Mouse (Mus musculus): ENCODE results near the gene Actr2. TPM values are rescaled to one million over a fixed set of nuclear protein-coding genes. Genes with fewer than 3 reads are reported as not detected.
A peak's percentile ranks its signal among the peaks of the same experiment; 100 is the strongest.
"Not testable (repeated sequence)": the region's sequence is repeated elsewhere in the genome, so short reads cannot be mapped to it uniquely, and the experiment has no call there.

The Actr2 gene
- polyA plus RNA-seq, 1 experiment from 2014 or later: 54.7 TPM

DNA sequence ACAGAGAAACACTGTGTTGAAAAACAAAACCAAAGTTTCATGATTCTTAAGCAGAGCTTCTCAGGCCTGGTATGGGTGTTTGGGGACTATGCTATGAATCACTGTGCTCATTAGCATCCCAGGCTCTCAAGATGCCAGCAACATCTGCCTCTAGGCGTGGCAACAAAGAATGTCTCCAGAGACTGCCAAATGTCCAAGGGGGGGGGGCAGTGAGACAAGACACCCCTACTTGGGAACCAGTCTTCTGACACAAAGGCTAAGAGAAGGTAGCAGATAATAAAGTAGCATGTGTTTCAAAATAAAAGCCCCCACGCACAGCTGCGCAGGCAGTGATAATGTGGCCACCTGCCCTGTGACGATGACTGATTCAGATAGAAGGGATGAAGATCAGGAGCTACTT lies 69.5 kb downstream of the Actr2 start:
- H3K4me1 ChIP-seq (replicated peaks): peaks cover 20% of the 10 kb centered on the region
- no peak overlapping the region for H3K4me2 ChIP-seq
- no peak overlapping the region for H3K9ac ChIP-seq
- 36% methylated on average over 4 of the region's 4 CpGs for WGBS (ENCODE audit: insufficient replicate concordance)
- no peaks in the 10 kb centered on the region for H3K27me3 ChIP-seq
- peak; percentile 47 for ATAC-seq (ENCODE audit: insufficient read depth)
- H3K27ac ChIP-seq (replicated peaks): no peak overlapping the region
- no peaks in the 10 kb centered on the region for H3K9me3 ChIP-seq (replicated peaks)
- H3K4me3 ChIP-seq (replicated peaks): no peak overlapping the region
- no peaks in the 10 kb centered on the region for H3K36me3 ChIP-seq (replicated peaks)

DNA sequence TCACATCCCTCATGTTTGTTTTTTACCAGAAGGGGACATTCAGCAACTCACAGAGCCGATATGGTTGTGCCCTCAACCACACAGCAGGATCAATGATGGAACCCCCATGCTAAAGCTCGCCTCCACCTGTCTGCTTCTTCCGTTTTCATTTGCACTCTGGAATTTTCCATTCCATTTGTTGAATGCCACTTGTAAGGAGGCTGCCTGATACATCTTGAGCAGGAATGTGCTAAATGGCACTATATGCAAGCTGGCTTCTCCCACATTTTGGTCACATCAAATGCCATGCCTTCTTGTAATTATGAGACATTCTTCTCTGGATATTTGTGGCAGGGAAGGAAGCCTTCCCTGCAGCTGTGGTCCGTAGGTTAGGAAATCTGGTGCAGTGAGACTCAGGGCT lies 70.6 kb downstream of the Actr2 start:
- 63% methylated on average over 4 of the region's 4 CpGs for WGBS (ENCODE audit: insufficient replicate concordance)
- H3K36me3 ChIP-seq (replicated peaks): no peaks in the 10 kb centered on the region
- no peaks in the 10 kb centered on the region for H3K27me3 ChIP-seq
- no peak for ATAC-seq (ENCODE audit: insufficient read depth)
- no peak overlapping the region for H3K4me3 ChIP-seq (replicated peaks)
- H3K4me2 ChIP-seq: no peak overlapping the region
- no peak overlapping the region for H3K9ac ChIP-seq
- H3K27ac ChIP-seq (replicated peaks): no peak overlapping the region
- peaks cover 20% of the 10 kb centered on the region for H3K4me1 ChIP-seq (replicated peaks)
- H3K9me3 ChIP-seq (replicated peaks): no peaks in the 10 kb centered on the region

DNA sequence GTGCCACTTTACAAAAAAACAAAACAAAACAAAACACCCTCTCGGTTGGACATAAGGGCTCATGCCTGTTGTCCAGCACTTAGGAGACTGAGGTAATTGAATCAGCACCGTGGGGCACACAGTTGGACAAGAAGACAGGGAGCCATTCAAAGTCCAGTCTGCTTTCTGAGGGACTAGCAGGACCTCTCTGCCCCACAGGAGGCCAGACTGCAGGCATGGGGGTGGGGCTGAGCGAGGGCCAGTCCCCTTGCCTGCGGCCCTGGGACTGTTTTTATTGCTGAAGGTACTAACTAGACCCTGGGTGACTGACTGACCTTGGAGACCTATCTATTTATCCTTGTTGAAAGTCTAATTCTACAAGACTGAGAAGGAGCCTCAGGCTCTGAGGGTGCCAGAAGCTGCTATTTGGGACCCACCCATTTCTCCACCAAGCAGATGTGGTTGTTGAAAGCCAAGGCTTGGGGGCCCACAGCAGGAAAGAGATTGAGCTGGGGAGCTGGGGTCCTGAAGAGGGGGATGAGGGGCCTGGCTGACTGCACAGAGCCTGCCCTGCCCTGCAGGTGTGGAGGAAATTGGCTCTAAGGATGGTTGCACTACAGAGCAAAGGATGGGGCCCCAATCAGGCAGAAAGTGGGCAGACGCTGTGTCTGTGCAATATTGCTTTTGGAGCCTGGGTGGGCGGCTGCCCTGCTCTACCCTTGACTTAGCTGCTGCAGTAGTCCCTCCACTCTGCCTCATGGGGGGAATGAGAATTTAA lies 71.4 kb downstream of the Actr2 start:
- 34% methylated on average over 6 of the region's 6 CpGs for WGBS (ENCODE audit: insufficient replicate concordance)
- ATAC-seq (ENCODE audit: insufficient read depth): no peak
- no peaks in the 10 kb centered on the region for H3K27me3 ChIP-seq
- no peak overlapping the region for H3K4me2 ChIP-seq
- H3K36me3 ChIP-seq (replicated peaks): no peaks in the 10 kb centered on the region
- H3K9me3 ChIP-seq (replicated peaks): no peaks in the 10 kb centered on the region
- H3K27ac ChIP-seq (replicated peaks): no peak overlapping the region
- no peak overlapping the region for H3K4me3 ChIP-seq (replicated peaks)
- H3K9ac ChIP-seq: no peak overlapping the region
- peaks cover 20% of the 10 kb centered on the region for H3K4me1 ChIP-seq (replicated peaks)

DNA sequence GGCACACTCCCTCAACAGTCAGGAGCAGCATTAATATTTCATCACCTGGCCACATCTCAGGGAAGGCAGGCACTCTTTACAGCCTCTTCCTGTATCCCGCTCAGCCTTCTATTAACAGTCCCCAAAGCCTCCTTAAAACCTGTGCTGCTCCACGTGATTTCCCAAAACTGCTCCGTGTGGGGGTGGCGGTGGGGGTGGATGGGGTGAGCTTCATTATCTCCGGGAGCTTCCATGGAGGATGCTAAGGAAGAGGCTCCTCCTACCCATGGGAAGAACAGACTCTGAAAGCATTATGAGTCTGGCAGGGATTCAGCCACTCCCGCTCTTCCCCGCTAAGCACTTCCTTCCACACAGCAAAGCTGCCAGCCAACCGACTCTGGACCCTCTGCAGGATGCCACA lies 74.0 kb downstream of the Actr2 start:
- WGBS (ENCODE audit: insufficient replicate concordance): 53% methylated on average over 8 of the region's 8 CpGs
- Histone ChIP-seq H3K36me3 (replicated peaks) (no peaks in the 10 kb centered on the region), H3K4me2 (no peak overlapping the region), H3K27ac (replicated peaks) (no peak overlapping the region), H3K4me3 (replicated peaks) (no peak overlapping the region), H3K4me1 (replicated peaks) (peaks cover 29% of the 10 kb centered on the region), H3K9me3 (replicated peaks) (no peaks in the 10 kb centered on the region), H3K9ac (no peak overlapping the region), H3K27me3 (no peaks in the 10 kb centered on the region)
- no peak for ATAC-seq (ENCODE audit: insufficient read depth)

DNA sequence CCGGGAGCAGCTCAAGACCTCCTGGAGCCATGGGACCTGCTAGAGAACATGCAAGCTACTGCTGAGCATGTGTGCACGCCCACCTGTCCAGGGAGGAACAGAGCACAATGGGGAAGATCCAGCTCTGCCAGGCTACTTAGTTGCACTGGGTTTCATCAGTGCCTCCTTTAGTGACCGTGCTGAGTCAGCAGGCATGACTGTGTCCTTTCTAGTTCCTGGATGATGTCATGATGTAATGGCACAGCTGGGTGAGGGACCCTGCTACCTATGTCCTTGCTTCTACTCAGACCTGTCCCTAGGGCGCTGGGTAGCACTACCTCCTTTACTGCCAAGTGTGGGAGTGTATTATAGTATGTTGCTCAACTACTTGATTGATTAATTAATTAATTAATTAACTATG lies 75.0 kb downstream of the Actr2 start:
- peaks cover 19% of the 10 kb centered on the region for H3K4me1 ChIP-seq (replicated peaks)
- H3K27me3 ChIP-seq: no peaks in the 10 kb centered on the region
- H3K27ac ChIP-seq (replicated peaks): no peak overlapping the region
- no peak overlapping the region for H3K4me2 ChIP-seq
- no peaks in the 10 kb centered on the region for H3K36me3 ChIP-seq (replicated peaks)
- 48% methylated on average over 4 of the region's 4 CpGs for whole genome bisulfite sequencing (ENCODE audit: insufficient replicate concordance)
- ATAC-seq (ENCODE audit: insufficient read depth): no peak
- H3K9ac ChIP-seq: no peak overlapping the region
- no peaks in the 10 kb centered on the region for H3K9me3 ChIP-seq (replicated peaks)
- H3K4me3 ChIP-seq (replicated peaks): no peak overlapping the region

DNA sequence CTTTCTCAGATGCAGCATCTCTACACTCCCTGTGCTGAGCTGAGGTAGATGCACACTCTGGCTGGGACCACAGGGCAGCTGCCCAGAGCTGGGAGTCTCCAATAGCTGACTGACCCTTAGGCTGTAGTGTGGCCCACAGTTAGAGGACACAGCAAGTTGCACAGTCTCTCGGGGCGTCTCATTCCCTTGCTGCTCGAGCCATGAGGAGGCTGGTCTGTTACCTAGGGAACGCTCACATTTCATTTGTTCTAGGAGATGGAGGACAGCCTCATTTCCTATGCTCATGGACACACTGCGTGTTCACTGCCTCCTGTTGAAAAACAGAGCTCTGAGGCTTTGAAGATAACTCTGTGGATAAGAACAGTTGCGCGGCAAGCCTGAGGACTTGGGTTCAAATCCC lies 76.7 kb downstream of the Actr2 start:
- Histone ChIP-seq H3K27ac (replicated peaks) (no peak overlapping the region), H3K4me2 (no peak overlapping the region), H3K9me3 (replicated peaks) (no peaks in the 10 kb centered on the region), H3K36me3 (replicated peaks) (no peaks in the 10 kb centered on the region), H3K27me3 (no peaks in the 10 kb centered on the region), H3K4me1 (replicated peaks) (peaks cover 9% of the 10 kb centered on the region; the same call in 1 of the 2 replicates), H3K9ac (no peak overlapping the region), H3K4me3 (replicated peaks) (no peak overlapping the region)
- peak; percentile 9; the same call in 1 of the 2 replicates for ATAC-seq (ENCODE audit: insufficient read depth)
- 77% methylated on average over 7 of the region's 7 CpGs for WGBS (ENCODE audit: insufficient replicate concordance)

DNA sequence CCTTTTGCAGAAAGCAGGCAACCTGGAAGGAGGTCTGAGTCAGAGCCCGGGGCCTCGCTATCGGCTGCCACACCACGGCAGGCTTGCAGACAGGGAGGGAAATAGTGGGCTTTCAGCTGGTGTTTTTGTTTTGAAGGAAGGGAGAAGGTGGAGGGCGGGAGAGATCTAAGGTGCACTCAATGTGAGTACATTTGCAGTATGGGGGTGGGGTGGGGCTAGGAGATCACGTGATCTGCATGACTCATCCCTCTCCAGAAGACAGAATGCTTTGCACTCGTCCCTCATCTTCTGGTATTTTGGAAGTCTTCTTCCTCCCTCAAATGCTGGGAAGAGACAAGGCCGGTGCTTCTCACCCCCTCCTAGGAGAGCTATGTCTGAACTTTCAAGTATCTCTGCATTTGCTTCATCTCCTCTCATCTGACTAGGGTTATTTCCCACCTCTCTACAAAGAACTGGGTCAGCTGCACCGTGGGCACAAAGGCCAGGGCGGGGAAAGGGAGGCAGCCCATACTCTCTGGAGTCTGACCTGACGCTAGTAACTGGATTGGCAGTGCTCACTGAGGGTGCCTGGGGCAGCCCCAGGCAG lies 77.3 kb downstream of the Actr2 start:
- Histone ChIP-seq H3K4me3 (replicated peaks) (no peak overlapping the region), H3K9ac (no peak overlapping the region), H3K27ac (replicated peaks) (no peak overlapping the region), H3K4me1 (replicated peaks) (peaks cover 9% of the 10 kb centered on the region; the same call in 1 of the 2 replicates), H3K9me3 (replicated peaks) (no peaks in the 10 kb centered on the region), H3K36me3 (replicated peaks) (no peaks in the 10 kb centered on the region), H3K4me2 (peak overlapping the region; percentile 29; the same call in 1 of the 2 replicates), H3K27me3 (no peaks in the 10 kb centered on the region)
- WGBS (ENCODE audit: insufficient replicate concordance): 36% methylated on average over 11 of the region's 11 CpGs
- peak; percentile 40; the same call in 1 of the 2 replicates for ATAC-seq (ENCODE audit: insufficient read depth)

DNA sequence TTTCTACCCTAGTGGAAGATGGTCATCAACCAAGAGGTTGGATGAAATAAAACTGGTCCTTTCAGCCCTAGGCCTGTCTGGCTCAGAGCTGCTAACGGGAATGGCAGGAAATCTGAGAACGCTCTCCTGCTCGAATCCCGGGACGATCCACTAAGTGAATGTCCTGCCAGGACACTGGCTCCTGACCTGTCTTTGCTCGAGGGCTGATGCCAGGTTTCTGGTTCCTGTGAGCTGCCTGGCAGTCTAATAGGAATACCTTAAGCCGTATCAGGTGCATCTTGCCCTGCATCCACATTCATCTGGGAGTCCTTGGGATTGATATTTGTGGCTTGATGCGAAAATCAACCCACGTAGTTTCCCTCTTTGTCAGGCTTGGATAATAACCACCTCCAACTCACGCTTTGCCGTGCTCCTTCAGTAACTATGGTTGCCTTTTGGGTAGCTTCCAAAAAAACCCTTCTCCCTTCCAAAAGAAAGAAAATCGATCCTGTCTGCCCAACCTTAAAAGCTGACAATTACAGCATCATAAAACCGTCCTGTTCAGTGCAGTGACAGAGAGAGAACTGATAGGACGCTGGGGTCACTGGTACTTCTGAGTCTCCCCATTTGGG lies 78.3 kb downstream of the Actr2 start:
- H3K36me3 ChIP-seq (replicated peaks): no peaks in the 10 kb centered on the region

DNA sequence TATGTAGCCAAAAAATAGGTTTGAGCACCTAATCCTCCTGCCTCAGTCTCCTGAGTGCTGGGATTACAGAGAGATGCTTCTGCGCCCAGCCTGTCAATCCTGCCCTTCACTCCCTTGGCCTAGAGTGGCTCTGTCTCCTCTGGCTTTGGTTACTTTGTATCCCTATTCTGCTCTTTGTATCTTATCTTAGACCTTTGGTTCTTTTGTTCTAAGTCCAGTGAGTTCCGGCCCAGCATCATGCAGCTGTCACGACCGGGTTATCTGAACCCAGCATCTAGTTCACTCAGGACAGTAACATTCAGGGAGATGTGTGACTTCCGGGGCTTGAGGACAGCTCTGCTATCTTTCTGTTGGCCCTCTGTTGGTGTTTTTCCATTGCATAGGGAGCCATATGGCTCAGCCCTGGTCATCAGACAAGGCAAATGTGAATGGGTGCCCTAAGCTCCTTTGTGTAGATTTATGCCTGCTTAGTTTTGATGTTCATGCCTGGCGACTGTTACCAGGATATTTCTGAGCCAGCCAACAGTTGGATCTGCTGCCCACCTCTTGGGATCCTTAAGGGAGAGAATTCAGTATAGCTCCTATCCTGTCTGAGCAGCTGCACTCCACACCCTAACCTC lies 79.1 kb downstream of the Actr2 start:
- no peak for ATAC-seq (ENCODE audit: insufficient read depth)
- H3K27ac ChIP-seq (replicated peaks): no peak overlapping the region
- no peaks in the 10 kb centered on the region for H3K9me3 ChIP-seq (replicated peaks)
- H3K4me3 ChIP-seq (replicated peaks): no peak overlapping the region
- no peaks in the 10 kb centered on the region for H3K27me3 ChIP-seq
- H3K9ac ChIP-seq: no peak overlapping the region
- H3K36me3 ChIP-seq (replicated peaks): no peaks in the 10 kb centered on the region
- peaks cover 15% of the 10 kb centered on the region for H3K4me1 ChIP-seq (replicated peaks)
- H3K4me2 ChIP-seq: no peak overlapping the region
- 49% methylated on average over 6 of the region's 6 CpGs for WGBS (ENCODE audit: insufficient replicate concordance)

More for the DNA sequence above, 78.3 kb downstream of the Actr2 start:
- Histone ChIP-seq H3K4me2 (no peak overlapping the region), H3K27me3 (no peaks in the 10 kb centered on the region), H3K4me3 (replicated peaks) (no peak overlapping the region), H3K27ac (replicated peaks) (no peak overlapping the region), H3K9ac (no peak overlapping the region), H3K9me3 (replicated peaks) (no peaks in the 10 kb centered on the region), H3K4me1 (replicated peaks) (peaks cover 9% of the 10 kb centered on the region; the same call in 1 of the 2 replicates)
- ATAC-seq (ENCODE audit: insufficient read depth): no peak
- WGBS (ENCODE audit: insufficient replicate concordance): 62% methylated on average over 14 of the region's 14 CpGs

DNA sequence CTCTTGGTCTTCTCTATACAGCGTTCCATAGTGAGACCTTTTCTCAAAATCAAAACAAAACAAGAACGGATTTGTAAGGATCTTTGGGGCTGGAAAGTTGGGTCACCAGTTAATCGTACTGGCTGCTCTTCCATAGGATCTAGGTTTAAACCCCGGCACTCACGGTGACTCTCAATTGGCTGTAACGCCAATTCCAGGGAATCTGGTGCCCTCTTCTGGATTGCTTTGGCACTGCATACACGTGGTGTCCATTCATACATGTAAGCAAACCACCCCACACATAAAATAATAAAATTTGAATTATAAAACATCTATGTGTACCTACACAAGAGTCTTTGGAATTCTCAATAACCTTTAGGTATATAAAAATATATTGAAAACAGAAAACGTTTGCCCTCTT lies 81.2 kb downstream of the Actr2 start:
- H3K36me3 ChIP-seq (replicated peaks): no peaks in the 10 kb centered on the region
- H3K4me1 ChIP-seq (replicated peaks): peaks cover 15% of the 10 kb centered on the region
- H3K27me3 ChIP-seq: no peaks in the 10 kb centered on the region
- no peak overlapping the region for H3K4me3 ChIP-seq (replicated peaks)
- no peak overlapping the region for H3K4me2 ChIP-seq
- WGBS (ENCODE audit: insufficient replicate concordance): 38% methylated on average over 8 of the region's 8 CpGs
- no peak for ATAC-seq (ENCODE audit: insufficient read depth)
- H3K9me3 ChIP-seq (replicated peaks): no peaks in the 10 kb centered on the region
- H3K9ac ChIP-seq: no peak overlapping the region
- no peak overlapping the region for H3K27ac ChIP-seq (replicated peaks)

DNA sequence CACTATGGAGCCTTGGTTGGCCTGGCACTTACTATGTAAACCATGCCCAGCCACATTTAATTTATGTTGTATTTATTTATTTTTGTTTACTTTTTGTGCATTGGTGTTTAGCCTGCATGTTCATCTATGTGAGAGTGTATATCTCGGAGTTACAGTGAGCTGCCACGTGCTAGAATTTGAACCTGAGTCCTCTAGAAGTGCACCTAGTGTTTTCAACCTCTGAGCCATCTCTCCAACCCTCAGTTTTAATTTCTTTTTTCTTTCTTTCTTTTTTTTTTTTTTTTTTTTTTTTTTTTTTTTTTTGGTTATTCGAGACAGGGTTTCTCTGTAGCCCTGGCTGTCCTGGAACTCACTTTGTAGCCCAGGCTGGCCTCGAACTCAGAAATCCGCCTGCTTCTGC lies 81.7 kb downstream of the Actr2 start:
- WGBS (ENCODE audit: insufficient replicate concordance): 82% methylated on average over 5 of the region's 5 CpGs
- H3K27me3 ChIP-seq; H3K9me3 ChIP-seq (replicated peaks); H3K4me3 ChIP-seq (replicated peaks); H3K36me3 ChIP-seq (replicated peaks); H3K27ac ChIP-seq (replicated peaks); H3K4me2 ChIP-seq; H3K9ac ChIP-seq; ATAC-seq (ENCODE audit: insufficient read depth): not testable (repeated sequence)
- H3K4me1 ChIP-seq (replicated peaks): peaks cover 15% of the 10 kb centered on the region

Data from liver, embryonic 15.5 days (tissue).